Mouse (Mus musculus) T-helper 17 cell (primary cell): ENCODE results near the gene Yif1b.

Source experiments
- in situ Hi-C, 2 experiments: fragments of 300-600 bp; cut with MboI, MseI; formaldehyde crosslinking; loops; 1 replicate in 1 of 2; 2 replicates in 1 of 2; pipeline ENCODE4 v1.15.1; 2025; ENCODE audit warnings: high pct_unique_total_duplicates in 2 of 2

Yif1b gene

GRCm38 (mm10) chr7:29244732-29245416 is 6.7 kb downstream of the Yif1b start:
- in situ Hi-C loops: no loop called here

- in situ Hi-C loops: no loop called here
These were observed 7.9 kb downstream of the Yif1b start for GRCm38 (mm10) chr7:29246015-29246414.

- in situ Hi-C loops: no loop called here
These were observed 8.6 kb downstream of the Yif1b start for GRCm38 (mm10) chr7:29246619-29247313.

GRCm38 (mm10) chr7:29247314-29247700 is 9.2 kb downstream of the Yif1b start:
- in situ Hi-C loops: no loop called here

GRCm38 (mm10) chr7:29247706-29248105 is 9.6 kb downstream of the Yif1b start:
- in situ Hi-C loops: no loop called here

- in situ Hi-C loops: no loop called here
These were observed 10.2 kb downstream of the Yif1b start, which contains the start of gene 2200002D01Rik for GRCm38 (mm10) chr7:29248261-29248841. 2200002D01Rik (minus strand) TSS chr7:29248466.

GRCm38 (mm10) chr7:29251166-29251565 is 13.0 kb downstream of the Yif1b start:
- in situ Hi-C loops: no loop called here

GRCm38 (mm10) chr7:29253842-29254241 is 15.7 kb downstream of the Yif1b start:
- in situ Hi-C loops: no loop called here

- in situ Hi-C loops: no loop called here
These were observed 17.7 kb downstream of the Yif1b start for GRCm38 (mm10) chr7:29255875-29256274.

- in situ Hi-C loops: no loop called here
These were observed 19.2 kb downstream of the Yif1b start for GRCm38 (mm10) chr7:29257368-29257767.

- in situ Hi-C loops: no loop called here
These were observed 21.9 kb downstream of the Yif1b start for GRCm38 (mm10) chr7:29259781-29260730.

- in situ Hi-C loops: no loop called here
These were observed 24.0 kb downstream of the Yif1b start for GRCm38 (mm10) chr7:29262151-29262550.

GRCm38 (mm10) chr7:29263831-29264230 is 25.7 kb downstream of the Yif1b start:
- in situ Hi-C loops: no loop called here

- in situ Hi-C loops: no loop called here
These were observed 27.5 kb downstream of the Yif1b start for GRCm38 (mm10) chr7:29265636-29266035.

GRCm38 (mm10) chr7:29266931-29267330 is 28.8 kb downstream of the Yif1b start:
- in situ Hi-C loops: no loop called here

GRCm38 (mm10) chr7:29270445-29270844 is 32.3 kb downstream of the Yif1b start:
- in situ Hi-C loops: loop anchor here in 1 of 2 experiments (10.0 kb wide), 1 partner anchor 554 kb away; no protein-coding TSS in a partner anchor

- in situ Hi-C loops: loop anchor here in 1 of 2 experiments (10.0 kb wide), 1 partner anchor 553 kb away; no protein-coding TSS in a partner anchor
These were observed 33.7 kb downstream of the Yif1b start for GRCm38 (mm10) chr7:29271687-29272465.

- in situ Hi-C loops: loop anchor here in 1 of 2 experiments (10.0 kb wide), 1 partner anchor 548 kb away; no protein-coding TSS in a partner anchor
These were observed 38.6 kb downstream of the Yif1b start for GRCm38 (mm10) chr7:29276715-29277114.

- in situ Hi-C loops: loop anchor here in 1 of 2 experiments (10.0 kb wide), 1 partner anchor 547 kb away; no protein-coding TSS in a partner anchor
These were observed 39.4 kb downstream of the Yif1b start for GRCm38 (mm10) chr7:29277510-29277909.

GRCm38 (mm10) chr7:29279261-29279660 is 41.1 kb downstream of the Yif1b start:
- in situ Hi-C loops: loop anchor here in 1 of 2 experiments (10.0 kb wide), 1 partner anchor 546 kb away; no protein-coding TSS in a partner anchor
